Mouse (Mus musculus) megakaryocyte, adult 5-6 weeks (primary cell): ENCODE results near the gene Tdrd3. TPM values are rescaled to one million over a fixed set of nuclear protein-coding genes. Genes with fewer than 3 reads are reported as not detected.

Experiments
- ATAC-seq: 2 replicates; pipeline ENCODE4 v1.8.0; 2016; ENCODE audit warnings: mild to moderate bottlenecking, inconsistent platforms; ENCODE audit not compliant: poor library complexity, severe bottlenecking
- total RNA-seq, 2 experiments: library from RNA; stranded (forward) in 1 of 2; stranded (reverse) in 1 of 2; fragments of 153-499, 151-499 nt in 1 of 2; fragments of 221-1000, 200-1000 nt in 1 of 2; gene quantifications; 2 replicates each; pipeline versions ENCODE4 v1.2.3 to v1.2.4; 2015 to 2017

Tdrd3 gene
- total RNA-seq, 2 experiments from 2014 or later, result 12.7 to 18.2 TPM

- ATAC-seq, result no peak
Observed at GRCm38 (mm10) chr14:87563841-87564240, 147.4 kb downstream of the Tdrd3 start.

DNA sequence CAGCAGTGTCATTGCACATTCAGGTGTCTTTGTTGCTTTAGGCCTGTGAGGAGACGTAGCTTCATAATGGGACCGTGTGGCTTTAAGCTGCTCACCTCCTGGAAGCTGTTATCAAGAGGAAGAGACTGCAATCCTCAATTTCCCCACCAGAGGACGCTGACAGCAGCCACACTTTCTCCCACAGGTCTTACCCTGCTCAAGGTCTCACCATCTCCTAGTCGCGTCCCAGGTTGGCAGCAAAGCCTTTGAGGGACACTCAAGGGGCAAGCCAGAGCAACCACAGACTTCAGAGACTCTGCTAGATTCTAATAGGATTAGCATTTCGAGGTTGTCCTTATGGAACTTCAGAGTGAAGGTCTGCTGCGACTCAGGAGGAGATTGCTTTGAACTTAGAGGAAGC lies 149.8 kb downstream of the Tdrd3 start:
- no peak for ATAC-seq

GRCm38 (mm10) chr14:87567034-87567461 lies 150.6 kb downstream of the Tdrd3 start:
- ATAC-seq, result no peak

DNA sequence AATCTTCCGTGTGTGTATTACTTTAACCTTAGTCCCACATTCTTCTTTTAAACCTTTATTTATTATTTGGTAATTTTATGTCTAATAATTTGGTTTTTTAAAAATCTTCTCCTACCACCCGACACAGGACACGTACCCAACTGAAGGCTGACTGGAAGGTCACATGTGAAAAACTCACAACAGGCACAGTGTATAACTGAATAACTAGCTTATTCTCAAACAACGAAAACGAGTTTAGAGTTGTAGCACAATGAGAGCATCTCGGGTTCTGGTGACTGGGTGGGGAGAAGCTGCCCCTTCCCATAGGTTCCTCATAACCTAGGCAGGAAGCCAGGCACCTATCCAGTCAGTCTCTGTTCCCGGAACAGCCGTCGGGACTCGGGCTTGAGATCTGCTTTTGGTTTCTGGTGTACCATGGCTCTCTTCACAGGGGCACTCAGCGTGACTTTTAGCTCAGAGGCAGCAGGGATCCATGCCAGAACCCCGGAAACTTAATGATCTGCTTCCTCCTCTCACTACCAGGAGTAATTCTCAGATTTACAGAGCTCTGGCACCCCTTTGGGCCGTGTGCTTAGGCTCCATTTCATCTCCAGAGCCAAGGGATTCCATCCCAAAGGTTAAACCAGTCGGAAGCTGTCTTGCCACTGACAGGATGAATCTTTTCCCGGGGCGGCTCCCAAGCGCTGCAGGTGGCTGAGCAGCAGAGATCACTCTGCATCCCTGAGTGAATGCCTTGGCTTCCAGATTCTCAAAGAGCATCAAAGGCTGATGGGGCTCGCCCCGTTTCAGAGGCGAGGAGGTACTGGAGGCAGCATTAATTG lies 151.4 kb downstream of the Tdrd3 start:
- peak; percentile 35; the same call in 1 of the 2 replicates for ATAC-seq

DNA sequence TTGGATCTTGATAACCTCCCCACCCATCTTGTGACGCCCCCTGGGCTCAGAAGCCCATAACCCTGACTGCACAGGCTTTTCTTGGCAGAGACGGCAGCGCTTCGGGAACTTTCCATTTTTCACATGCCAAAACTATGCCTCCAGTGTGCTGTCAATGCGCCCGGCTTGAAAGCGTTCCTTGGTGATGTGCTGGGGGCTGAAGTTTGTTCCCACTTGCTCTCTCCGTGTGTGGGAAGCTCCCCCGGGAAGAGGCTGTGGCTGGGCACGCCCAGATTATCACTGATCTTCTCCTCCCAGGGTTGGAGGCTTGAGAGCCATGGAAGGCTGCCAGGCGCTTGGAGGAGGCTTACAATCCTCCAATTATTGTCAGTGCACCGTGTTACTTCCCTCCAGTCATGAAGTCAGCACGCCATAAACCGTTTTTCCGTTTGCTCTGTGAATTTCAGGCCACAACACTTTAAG lies 152.0 kb downstream of the Tdrd3 start:
- ATAC-seq, result no peak

- no peak for ATAC-seq
Observed at GRCm38 (mm10) chr14:87569471-87569870, 153.0 kb downstream of the Tdrd3 start.

DNA sequence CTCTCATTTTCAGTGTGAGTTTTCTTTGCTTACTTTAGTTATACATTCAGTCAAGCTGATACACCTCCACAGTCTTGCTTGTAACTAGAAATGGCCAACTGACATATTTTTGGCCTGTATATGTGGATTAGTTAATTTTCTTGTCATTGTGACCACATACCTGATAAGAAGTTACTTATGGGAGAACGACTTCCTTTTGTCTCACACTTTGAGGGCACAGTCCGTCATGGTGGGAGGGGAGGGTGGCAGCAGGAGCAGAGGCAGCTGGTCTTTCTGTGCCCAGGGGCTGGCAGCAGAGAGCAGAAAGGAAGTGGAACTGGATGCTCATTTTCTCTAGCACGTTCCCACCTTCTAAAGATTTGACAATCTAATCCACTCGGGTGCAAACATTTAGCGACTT lies 156.0 kb downstream of the Tdrd3 start:
- no peak for ATAC-seq

DNA sequence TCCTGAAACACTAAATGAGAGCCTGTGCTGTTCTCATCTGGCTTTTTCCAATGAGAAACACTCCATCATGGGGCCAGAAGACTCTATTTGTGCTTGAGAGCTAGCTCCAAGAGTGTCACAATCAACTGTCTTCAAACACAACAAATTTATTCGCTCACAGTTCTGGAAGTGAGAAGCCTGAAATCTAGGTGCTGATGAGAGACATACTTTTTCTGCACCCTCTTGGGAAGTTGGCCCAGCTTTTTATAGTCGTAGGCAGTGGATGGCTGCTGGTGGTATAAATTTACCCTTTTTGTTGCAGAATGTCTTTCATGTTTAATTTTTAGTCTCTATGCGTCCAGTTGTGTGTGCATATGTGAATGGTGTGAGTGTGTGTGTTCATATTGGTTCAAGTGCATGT lies 166.2 kb downstream of the Tdrd3 start:
- no peak for ATAC-seq
